10 mouse cellular contexts compared by ENCODE assay signal in the genomic region with DNA sequence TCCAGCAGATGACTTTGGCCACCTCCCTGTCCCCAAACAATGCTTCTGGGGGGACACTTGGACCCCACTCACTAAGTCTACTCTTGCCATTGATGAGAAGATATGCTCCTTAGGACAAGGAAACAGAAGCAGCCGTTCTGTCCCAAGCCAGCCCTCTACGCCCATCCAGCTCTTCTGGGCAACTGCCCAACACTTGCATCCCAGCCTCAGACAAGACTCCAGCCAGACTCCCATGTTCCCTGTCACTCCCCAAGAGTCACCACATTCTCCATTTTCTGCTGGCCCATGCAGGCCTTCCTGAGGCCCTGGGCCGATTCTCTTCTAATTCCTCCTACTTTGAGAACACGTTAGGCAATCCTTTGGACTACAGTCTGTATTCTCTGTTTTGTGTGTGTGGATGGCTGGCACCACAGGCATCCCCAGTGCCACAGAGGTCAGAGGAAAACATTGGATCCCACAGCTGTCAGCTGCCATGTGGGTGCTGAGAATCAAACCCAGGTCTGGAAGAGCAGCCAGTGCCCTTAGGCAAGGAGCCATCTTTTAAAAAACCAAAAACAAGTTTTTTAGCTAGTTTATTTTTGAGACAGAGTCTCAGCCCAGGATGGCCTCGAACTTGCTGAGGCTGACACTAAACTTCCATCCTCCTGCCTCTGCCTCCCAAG. TPM values are rescaled to one million over a fixed set of nuclear protein-coding genes. Genes with fewer than 3 reads are reported as not detected.
DNase-seq lines count a peak whose midpoint lies in the region; ATAC-seq lines count a peak whose summit lies in the region.
"Had no signal": no experiment of that assay in that cellular context is flagged by ENCODE, and none has a peak within 500 bp of the region (broad histone marks: within the 10 kb centered on the region; RNA-seq: fewer than 3 reads in every experiment).

No protein-coding gene starts in this region.

- H3K36me3 ChIP-seq in hindbrain, embryonic 10.5 days = 0 out of 2 replicates have a peak, but pooled peaks cover 5% of the 10 kb centered on the region
- H3K36me3 ChIP-seq in hindbrain, embryonic 12.5 days = no peaks in the 10 kb centered on the region
- peaks cover 3% of the 10 kb centered on the region; the same call in 1 of the 2 replicates for H3K36me3 ChIP-seq in embryonic facial prominence, embryonic 10.5 days (replicated peaks)
- H3K36me3 ChIP-seq in intestine, embryonic 16.5 days (ENCODE audit: control insufficient read depth, insufficient read depth, low read length) = no peaks in the 10 kb centered on the region
- H3K36me3 ChIP-seq: embryonic facial prominence, embryonic 15.5 days had no signal

- no peak for ATAC-seq in hindbrain, embryonic 12.5 days (ENCODE audit: low FRiP score)
- no peak for ATAC-seq in intestine, embryonic 16.5 days

- no peak overlapping the region for H3K4me2 ChIP-seq in hindbrain, embryonic 12.5 days (replicated peaks)
- no peak overlapping the region for H3K4me2 ChIP-seq in intestine, embryonic 16.5 days (ENCODE audit: low read depth, low read length)
- H3K4me2 ChIP-seq: embryonic facial prominence, embryonic 15.5 days had no signal

- no peaks in the 10 kb centered on the region for H3K9me3 ChIP-seq in hindbrain, embryonic 10.5 days
- no peaks in the 10 kb centered on the region for H3K9me3 ChIP-seq in hindbrain, embryonic 12.5 days (replicated peaks)
- H3K9me3 ChIP-seq in embryonic facial prominence, embryonic 10.5 days = no peaks in the 10 kb centered on the region
- H3K9me3 ChIP-seq in intestine, embryonic 16.5 days (ENCODE audit: control insufficient read depth, low read length) = no peaks in the 10 kb centered on the region
- H3K9me3 ChIP-seq: embryonic facial prominence, embryonic 15.5 days had no signal

- 92% methylated on average over 5 of the region's 5 CpGs for WGBS in hindbrain, embryonic 10.5 days
- 91% methylated on average over 5 of the region's 5 CpGs for WGBS in hindbrain, embryonic 12.5 days
- WGBS in embryonic facial prominence, embryonic 10.5 days = 87% methylated on average over 5 of the region's 5 CpGs
- 77% methylated on average over 5 of the region's 5 CpGs for WGBS in intestine, embryonic 16.5 days

- H3K27me3 ChIP-seq in hindbrain, embryonic 10.5 days (ENCODE audit: insufficient read depth, poor library complexity, severe bottlenecking) = 0 out of 2 replicates have a peak, but pooled peaks cover 4% of the 10 kb centered on the region
- no peaks in the 10 kb centered on the region for H3K27me3 ChIP-seq in hindbrain, embryonic 12.5 days
- H3K27me3 ChIP-seq in embryonic facial prominence, embryonic 10.5 days (replicated peaks; ENCODE audit: low read depth, poor library complexity, severe bottlenecking) = no peaks in the 10 kb centered on the region
- H3K27me3 ChIP-seq in intestine, embryonic 16.5 days (replicated peaks; ENCODE audit: control insufficient read depth, insufficient read depth, low read length) = no peaks in the 10 kb centered on the region
- H3K27me3 ChIP-seq: embryonic facial prominence, embryonic 15.5 days had no signal

- no peak for DNase-seq in hindbrain, embryonic 10.5 days (ENCODE audit: low spot score)
- peak; percentile 75 for DNase-seq in Muller cell, postnatal 12 days (ENCODE audit: inconsistent ontology term)
- DNase-seq in embryonic facial prominence, embryonic 10.5 days (ENCODE audit: low spot score) = no peak
- no peak for DNase-seq in layer of hippocampus, adult 11-12 months (ENCODE audit: low spot score)
- no peak for DNase-seq in frontal cortex, postnatal 25 days (ENCODE audit: low spot score in 2 of 2)
- DNase-seq: spleen, adult 18-20 months; thymus, adult 2 months had no signal

- peaks cover 69% of the 10 kb centered on the region for H3K4me1 ChIP-seq in hindbrain, embryonic 10.5 days (replicated peaks)
- peaks cover 57% of the 10 kb centered on the region for H3K4me1 ChIP-seq in hindbrain, embryonic 12.5 days
- peaks cover 67% of the 10 kb centered on the region for H3K4me1 ChIP-seq in embryonic facial prominence, embryonic 10.5 days
- peaks cover 56% of the 10 kb centered on the region for H3K4me1 ChIP-seq in intestine, embryonic 16.5 days (ENCODE audit: control insufficient read depth, insufficient read depth, low read length)

- peak overlapping the region; percentile 53; the same call in 1 of the 2 replicates for H3K27ac ChIP-seq in hindbrain, embryonic 10.5 days
- no peak overlapping the region for H3K27ac ChIP-seq in hindbrain, embryonic 12.5 days
- 0 out of 2 replicates have a peak overlapping the region, but pooled peaks have one; percentile 15 for H3K27ac ChIP-seq in embryonic facial prominence, embryonic 10.5 days (replicated peaks)
- peak overlapping the region; percentile 77; the same call in 1 of the 2 replicates for H3K27ac ChIP-seq in intestine, embryonic 16.5 days (ENCODE audit: low read length)

- H3K9ac ChIP-seq in hindbrain, embryonic 12.5 days = no peak overlapping the region
- no peak overlapping the region for H3K9ac ChIP-seq in intestine, embryonic 16.5 days (ENCODE audit: low read depth, low read length)
- H3K9ac ChIP-seq: embryonic facial prominence, embryonic 15.5 days had no signal

- no peak overlapping the region for H3K4me3 ChIP-seq in hindbrain, embryonic 10.5 days
- H3K4me3 ChIP-seq in hindbrain, embryonic 12.5 days = no peak overlapping the region
- H3K4me3 ChIP-seq in embryonic facial prominence, embryonic 10.5 days = no peak overlapping the region
- no peak overlapping the region for H3K4me3 ChIP-seq in intestine, embryonic 16.5 days (ENCODE audit: low read length)
- H3K4me3 ChIP-seq: embryonic facial prominence, embryonic 15.5 days had no signal

RNA-seq across cellular contexts. Expression of gene Mxra7, which starts 7.8 kb away (rescaled TPM):
- polyA plus RNA-seq in hindbrain, embryonic 10.5 days (2016; fragmentation: Nextera tagmentation; extraction: Ambion mirVana) = 30.6 and 71.7 TPM in 2 replicates
- 95.0 and 105 TPM in 2 replicates for polyA plus RNA-seq in hindbrain, embryonic 12.5 days (2016; fragmentation: Nextera tagmentation; extraction: Ambion mirVana)
- polyA plus RNA-seq in embryonic facial prominence, embryonic 10.5 days (2016; fragmentation: Nextera tagmentation; extraction: Ambion mirVana) = 18.1 and 23.2 TPM in 2 replicates
- polyA plus RNA-seq in intestine, embryonic 16.5 days (2015; fragmentation: Nextera tagmentation; extraction: Ambion mirVana) = 20.6 and 20.8 TPM in 2 replicates

RNA-seq across cellular contexts. Expression of gene Mettl23, which starts 23.0 kb away (rescaled TPM):
- 61.4 and 62.3 TPM in 2 replicates for polyA plus RNA-seq in hindbrain, embryonic 10.5 days (2016; fragmentation: Nextera tagmentation; extraction: Ambion mirVana)
- polyA plus RNA-seq in hindbrain, embryonic 12.5 days (2016; fragmentation: Nextera tagmentation; extraction: Ambion mirVana) = 56.1 and 64.9 TPM in 2 replicates
- polyA plus RNA-seq in embryonic facial prominence, embryonic 10.5 days (2016; fragmentation: Nextera tagmentation; extraction: Ambion mirVana) = 56.9 and 58.1 TPM in 2 replicates
- polyA plus RNA-seq in intestine, embryonic 16.5 days (2015; fragmentation: Nextera tagmentation; extraction: Ambion mirVana) = 58.4 and 65.8 TPM in 2 replicates

RNA-seq across cellular contexts. Expression of gene Jmjd6, which starts 23.2 kb away (rescaled TPM):
- polyA plus RNA-seq in hindbrain, embryonic 10.5 days (2016; fragmentation: Nextera tagmentation; extraction: Ambion mirVana) = 93.4 and 96.9 TPM in 2 replicates
- polyA plus RNA-seq in hindbrain, embryonic 12.5 days (2016; fragmentation: Nextera tagmentation; extraction: Ambion mirVana) = 82.3 and 82.9 TPM in 2 replicates
- polyA plus RNA-seq in embryonic facial prominence, embryonic 10.5 days (2016; fragmentation: Nextera tagmentation; extraction: Ambion mirVana) = 88.3 and 97.5 TPM in 2 replicates
- polyA plus RNA-seq in intestine, embryonic 16.5 days (2015; fragmentation: Nextera tagmentation; extraction: Ambion mirVana) = 86.7 and 91.2 TPM in 2 replicates

RNA-seq across cellular contexts. Expression of gene Mfsd11, which starts 32.2 kb away (rescaled TPM):
- 25.6 and 27.5 TPM in 2 replicates for polyA plus RNA-seq in hindbrain, embryonic 10.5 days (2016; fragmentation: Nextera tagmentation; extraction: Ambion mirVana)
- polyA plus RNA-seq in hindbrain, embryonic 12.5 days (2016; fragmentation: Nextera tagmentation; extraction: Ambion mirVana) = 43.3 and 47.6 TPM in 2 replicates
- 23.8 and 26.8 TPM in 2 replicates for polyA plus RNA-seq in embryonic facial prominence, embryonic 10.5 days (2016; fragmentation: Nextera tagmentation; extraction: Ambion mirVana)
- 47.3 and 66.2 TPM in 2 replicates for polyA plus RNA-seq in intestine, embryonic 16.5 days (2015; fragmentation: Nextera tagmentation; extraction: Ambion mirVana)

RNA-seq across cellular contexts. Expression of gene Srsf2, which starts 32.8 kb away (rescaled TPM):
- 818 and 839 TPM in 2 replicates for polyA plus RNA-seq in hindbrain, embryonic 10.5 days (2016; fragmentation: Nextera tagmentation; extraction: Ambion mirVana)
- polyA plus RNA-seq in hindbrain, embryonic 12.5 days (2016; fragmentation: Nextera tagmentation; extraction: Ambion mirVana) = 822 and 828 TPM in 2 replicates
- polyA plus RNA-seq in embryonic facial prominence, embryonic 10.5 days (2016; fragmentation: Nextera tagmentation; extraction: Ambion mirVana) = 890 and 902 TPM in 2 replicates
- polyA plus RNA-seq in intestine, embryonic 16.5 days (2015; fragmentation: Nextera tagmentation; extraction: Ambion mirVana) = 389 and 590 TPM in 2 replicates
